Comparison of ENCODE assay signal across 14 mouse cellular contexts in the genomic region with DNA sequence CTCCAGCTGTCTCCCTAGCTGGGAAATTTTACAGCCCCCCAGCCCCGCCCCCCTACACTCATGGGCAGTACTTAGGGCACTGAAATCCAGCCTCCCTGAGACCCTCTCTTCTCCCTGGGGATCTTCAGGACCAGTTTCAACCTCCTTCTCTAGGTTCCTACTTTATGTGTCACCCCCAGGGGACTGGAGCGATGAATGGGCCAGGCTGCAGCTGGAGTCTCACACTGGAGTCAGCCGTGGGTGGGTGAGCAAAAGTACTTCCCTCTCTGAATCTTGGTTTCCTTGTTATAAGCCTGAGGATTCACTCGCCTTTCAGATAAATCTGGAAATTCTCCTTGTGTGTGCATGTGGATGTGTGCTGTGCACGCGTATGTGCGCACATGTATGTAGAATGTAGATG. TPM values are rescaled to one million over a fixed set of nuclear protein-coding genes. Genes with fewer than 3 reads are reported as not detected.
"Had no signal": no experiment of that assay in that cellular context is flagged by ENCODE, and none has a peak within 500 bp of the region (broad histone marks: within the 10 kb centered on the region; RNA-seq: fewer than 3 reads in every experiment).

No protein-coding gene starts in this region.

- DNase-seq: kidney, postnatal 36 days; layer of hippocampus, adult 9-11 months; layer of hippocampus, postnatal 36 days; lung, embryonic 14.5 days; lung, postnatal 14 days; thymus, postnatal 36 days had no signal

- H3K4me1 ChIP-seq: limb, embryonic 15.5 days; liver, embryonic 12.5 days had no signal

- H3K9me3 ChIP-seq: limb, embryonic 15.5 days; liver, embryonic 12.5 days; megakaryocyte, embryonic 14.5 days; midbrain, embryonic 13.5 days; neural tube, embryonic 15.5 days had no signal

- H3K27me3 ChIP-seq: midbrain, embryonic 13.5 days; neural tube, embryonic 15.5 days had no signal

- H3K36me3 ChIP-seq: limb, embryonic 15.5 days; liver, embryonic 12.5 days; midbrain, embryonic 13.5 days; neural tube, embryonic 15.5 days had no signal

- ATAC-seq: liver, embryonic 12.5 days; midbrain, embryonic 13.5 days had no signal

- H3K27ac ChIP-seq: kidney, postnatal 0 days; limb, embryonic 15.5 days; liver, embryonic 12.5 days; macrophage; midbrain, embryonic 13.5 days; neural tube, embryonic 15.5 days had no signal

- H3K9ac ChIP-seq: limb, embryonic 15.5 days; liver, embryonic 12.5 days; lung, embryonic 14.5 days; midbrain, embryonic 13.5 days; neural tube, embryonic 15.5 days had no signal

- H3K4me2 ChIP-seq: limb, embryonic 15.5 days; liver, embryonic 12.5 days; lung, embryonic 14.5 days; midbrain, embryonic 13.5 days; neural tube, embryonic 15.5 days had no signal

- H3K4me3 ChIP-seq: limb, embryonic 15.5 days; liver, embryonic 12.5 days; megakaryocyte, embryonic 14.5 days; midbrain, embryonic 13.5 days; myocyte; neural tube, embryonic 15.5 days had no signal

RNA-seq across cellular contexts. Expression of gene Alpl, which starts 18.0 kb away (rescaled TPM):
- polyA plus RNA-seq: macrophage had no signal
